Mouse (Mus musculus): ENCODE measurements around the gene Cst12.

DNA sequence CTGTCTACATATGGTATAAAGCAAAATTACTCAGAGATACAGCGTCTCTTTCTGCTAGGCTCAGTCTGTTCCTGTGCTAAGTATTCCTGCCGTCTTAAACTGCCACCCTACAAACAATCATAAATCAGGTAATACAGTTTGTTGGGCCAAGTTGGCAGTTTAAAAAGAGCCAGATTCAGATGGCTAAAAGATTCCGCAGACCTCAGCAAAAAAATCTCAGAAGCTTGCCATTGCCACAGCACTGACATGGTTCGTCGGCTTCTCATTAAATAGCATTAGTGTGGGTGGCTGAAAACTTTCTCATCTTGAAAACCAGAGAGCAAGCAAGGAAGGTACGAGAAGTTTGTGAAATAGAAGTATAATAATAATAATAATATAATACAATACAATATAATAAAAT, 17.5 kb downstream of the Cst12 start:
- TF ChIP-seq POLR2A (IDR thresholded peaks at IDR 0.05; ENCODE audit: insufficient read depth, low read depth, low read length) (no peak), CTCF (IDR thresholded peaks at IDR 0.05; ENCODE audit: insufficient read depth, low read depth, low read length) (no peak)
